Mouse (Mus musculus): ENCODE data around the gene Rusc1. TPM values are rescaled to one million over a fixed set of nuclear protein-coding genes. Genes with fewer than 3 reads are reported as not detected.
A peak's percentile ranks its signal among the peaks of the same experiment; 100 is the strongest.

Rusc1 gene
- 19.8 and 21.5 TPM in 2 replicates for total RNA-seq (2021)
- long read RNA-seq, experiment 1, partial matches to known transcripts, result 16 of 22 reads
- long read RNA-seq, experiment 1, other reads (novel, unspliced or antisense), result 2 of 22 reads
- long read RNA-seq, experiment 2, partial matches to known transcripts, result 11 of 17 reads
- long read RNA-seq, experiment 2, other reads (novel, unspliced or antisense), result 3 of 17 reads

DNA sequence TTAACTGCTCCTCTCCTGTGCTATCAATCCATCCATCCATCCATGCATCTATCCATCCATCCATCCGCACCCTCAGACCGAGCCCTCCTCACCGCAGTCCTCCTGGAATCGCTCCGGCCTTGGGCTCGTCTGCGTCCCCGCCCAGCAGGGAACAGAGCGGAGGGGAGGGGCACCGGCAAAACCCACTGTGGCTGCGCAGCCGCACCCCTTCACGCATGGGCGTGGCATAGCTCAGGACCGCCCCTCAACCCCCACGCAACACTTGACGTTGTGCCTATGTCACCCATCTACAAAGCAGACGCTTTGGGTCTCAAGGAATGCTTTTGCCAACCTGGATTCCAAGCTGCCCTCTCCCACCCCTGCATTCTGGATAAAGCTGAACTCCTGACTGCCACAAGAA, at the start of gene Rusc1:
Gene Rusc1 (minus strand): TSS at position 137 of the 400 bp plus-strand sequence.
- DNase-seq, result peak; percentile 94

DNA sequence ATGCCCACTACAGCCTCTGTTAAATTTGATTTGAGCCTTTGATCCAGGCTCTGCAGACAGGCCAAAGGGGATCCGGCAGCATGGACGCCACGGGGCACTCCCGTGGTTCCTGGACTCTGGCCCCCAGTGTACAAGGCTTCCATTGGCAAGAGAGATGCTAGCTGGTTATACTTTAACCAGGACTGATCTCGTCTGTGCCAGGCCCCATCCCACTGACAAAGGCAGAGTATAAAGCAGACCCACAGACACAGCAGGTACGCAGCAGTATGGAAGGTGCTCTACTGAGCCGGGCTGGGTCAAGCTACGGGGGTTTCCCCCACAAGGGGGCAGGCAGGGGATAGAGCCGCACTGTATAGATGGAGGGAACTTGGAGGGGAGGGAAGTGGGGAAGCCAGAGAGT, 43.3 kb upstream of the Rusc1 start:
- no peak for DNase-seq

DNA sequence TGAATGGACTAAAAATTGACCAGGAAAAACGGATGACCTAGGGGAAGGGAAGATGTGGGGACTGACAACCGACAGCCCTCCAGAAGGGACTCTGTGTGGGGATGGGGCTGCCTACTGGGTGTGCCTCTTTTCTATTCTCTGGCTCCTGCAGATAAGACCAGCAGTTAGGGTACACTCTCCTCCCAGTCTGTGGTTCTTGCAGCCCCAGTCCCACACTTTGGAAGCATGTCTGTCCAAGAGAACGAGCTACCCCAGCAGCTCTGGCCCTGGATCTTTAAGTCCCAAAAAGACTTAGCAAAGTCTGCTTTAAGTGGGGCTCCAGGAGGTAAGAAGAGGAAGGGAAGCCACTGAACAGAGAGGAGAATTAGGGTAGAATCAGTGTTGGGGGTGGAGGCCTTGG, 42.8 kb upstream of the Rusc1 start, which contains the start of gene Pklr:
Gene Pklr (plus strand): TSS at position 185 of the 400 bp plus-strand sequence.
- DNase-seq, result no peak

DNA sequence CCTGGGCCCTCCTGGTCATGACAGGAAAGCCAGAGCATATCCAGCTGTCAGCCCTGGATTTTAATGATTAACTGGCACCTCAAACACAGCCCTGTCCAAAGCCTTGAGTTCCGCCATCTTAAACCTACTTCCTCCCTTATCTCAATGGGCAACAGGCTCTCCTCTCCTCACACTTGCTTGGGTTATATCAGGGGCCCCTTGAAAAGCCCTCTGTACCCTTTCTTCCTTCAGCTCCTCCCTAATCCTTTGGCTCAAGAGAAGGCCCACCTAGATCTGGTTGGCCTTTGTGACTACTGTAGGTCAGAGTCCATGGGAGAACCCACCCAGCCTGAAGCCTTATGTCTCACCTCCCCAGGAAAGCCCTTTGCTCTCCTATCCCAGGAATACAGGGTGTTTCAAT, 40.6 kb upstream of the Rusc1 start:
- no peak for DNase-seq

DNA sequence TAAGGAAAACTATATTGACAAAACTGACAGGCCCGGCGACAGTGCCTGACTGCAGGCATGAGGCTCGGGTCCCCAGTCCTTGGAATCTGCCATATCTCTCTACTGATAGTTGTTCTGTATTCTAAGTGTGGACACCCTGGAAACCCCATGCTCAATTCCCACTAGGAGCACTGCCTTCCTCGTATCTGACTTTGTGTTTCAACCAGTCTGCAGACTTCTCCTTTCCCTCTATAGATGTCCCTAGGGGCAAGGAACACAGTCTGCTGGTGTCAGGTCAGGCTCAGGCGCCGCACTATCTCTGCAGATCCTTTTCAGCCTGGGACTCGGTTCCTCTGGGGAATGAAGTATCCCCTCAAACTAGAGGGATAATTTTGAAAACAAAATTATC, 39.9 kb upstream of the Rusc1 start:
- DNase-seq, result no peak

DNA sequence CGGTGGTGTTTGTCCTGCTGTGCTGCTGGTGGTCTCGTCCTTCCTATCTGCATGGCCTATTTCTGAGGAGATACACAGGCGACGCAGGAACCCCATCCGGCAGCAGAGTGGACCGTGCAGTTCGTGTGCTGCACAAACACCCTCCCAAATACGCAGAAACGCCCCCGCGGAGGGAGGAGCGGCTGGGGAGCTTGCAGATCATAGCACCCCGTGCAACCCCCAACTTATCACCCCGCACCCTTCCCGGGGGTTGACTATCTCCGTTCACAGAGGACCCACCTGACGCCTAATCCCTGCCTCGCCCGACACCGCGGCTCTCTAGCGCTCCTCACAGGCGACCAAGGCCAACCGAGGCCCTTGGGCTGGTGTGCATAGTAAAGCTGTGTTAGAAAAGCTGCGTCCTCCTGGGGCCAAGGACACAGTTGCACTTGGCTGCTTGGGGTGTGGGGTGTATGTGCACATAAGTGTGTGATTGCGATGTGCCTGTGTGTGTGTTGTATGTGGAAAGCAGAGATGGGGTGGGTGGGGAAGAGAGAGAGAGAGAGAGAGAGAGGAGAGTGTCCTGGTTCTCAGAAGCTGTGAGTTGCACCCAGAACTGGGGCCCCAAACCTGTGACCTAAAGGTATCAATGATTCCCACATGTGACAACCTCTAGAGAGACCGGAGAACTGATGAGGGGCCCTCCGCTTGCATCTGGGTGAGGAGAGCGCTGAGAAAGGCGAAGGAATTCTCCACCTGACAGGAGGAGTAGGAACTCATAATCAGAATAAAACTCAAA, 39.4 kb upstream of the Rusc1 start:
- peak; percentile 72 for DNase-seq

DNA sequence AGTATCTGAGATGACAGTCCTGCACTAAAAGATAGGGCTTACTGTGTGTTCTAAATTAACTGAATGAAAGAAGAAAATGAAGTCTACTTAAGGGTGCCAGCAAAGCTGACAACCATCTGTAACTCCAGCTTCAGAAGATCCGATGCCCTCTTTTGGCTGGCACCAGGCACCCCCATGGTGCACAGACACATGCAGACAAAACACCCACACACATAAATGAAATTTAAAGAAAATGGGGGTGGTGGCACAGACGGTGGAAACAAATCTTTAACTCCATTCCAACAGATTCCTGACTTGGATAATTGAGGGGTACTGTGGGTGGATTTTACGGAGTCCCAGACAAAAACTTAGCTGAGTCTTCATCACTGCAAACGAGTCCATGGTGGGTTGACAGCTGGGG, 38.7 kb upstream of the Rusc1 start:
- no peak for DNase-seq

DNA sequence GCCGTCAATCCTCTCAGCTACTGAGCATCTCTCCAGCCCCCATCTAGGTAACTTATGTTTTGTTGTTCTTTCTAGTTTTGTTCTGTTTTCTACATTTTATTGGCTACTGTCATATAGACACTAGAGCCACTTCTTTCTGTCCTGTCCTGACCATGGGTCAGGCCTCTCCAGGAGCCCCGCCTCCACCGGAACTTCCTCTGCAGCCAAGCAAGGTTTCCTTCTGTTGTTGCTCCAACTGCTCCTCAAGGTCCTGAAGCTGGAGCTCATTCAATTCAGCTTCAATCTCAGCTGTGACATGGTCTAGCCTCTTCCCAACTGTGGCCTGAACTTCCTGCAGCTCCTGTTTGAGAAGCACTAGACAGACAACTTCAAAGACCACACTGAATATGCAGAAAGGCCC, 36.8 kb upstream of the Rusc1 start:
- DNase-seq, result peak; percentile 60

DNA sequence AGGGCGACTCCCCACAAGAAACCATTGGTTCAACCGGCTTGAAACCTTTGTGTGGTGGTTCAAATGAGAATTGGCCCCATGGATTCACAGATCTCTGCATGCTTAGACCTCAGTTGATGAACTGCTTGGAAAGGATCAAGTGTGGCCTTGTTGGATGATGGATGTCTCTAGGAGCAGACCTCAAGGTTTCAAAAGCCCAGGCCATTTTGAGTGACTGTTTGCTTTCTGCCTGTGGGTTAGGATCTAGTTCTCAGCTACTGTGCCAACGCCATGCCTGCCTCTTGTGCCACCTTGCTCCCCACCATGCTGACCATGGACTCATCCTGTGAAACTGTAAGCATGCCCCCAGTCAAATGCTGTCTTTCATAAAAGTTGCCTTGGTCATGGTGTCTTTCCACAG, 32.9 kb upstream of the Rusc1 start:
- peak; percentile 43 for DNase-seq

DNA sequence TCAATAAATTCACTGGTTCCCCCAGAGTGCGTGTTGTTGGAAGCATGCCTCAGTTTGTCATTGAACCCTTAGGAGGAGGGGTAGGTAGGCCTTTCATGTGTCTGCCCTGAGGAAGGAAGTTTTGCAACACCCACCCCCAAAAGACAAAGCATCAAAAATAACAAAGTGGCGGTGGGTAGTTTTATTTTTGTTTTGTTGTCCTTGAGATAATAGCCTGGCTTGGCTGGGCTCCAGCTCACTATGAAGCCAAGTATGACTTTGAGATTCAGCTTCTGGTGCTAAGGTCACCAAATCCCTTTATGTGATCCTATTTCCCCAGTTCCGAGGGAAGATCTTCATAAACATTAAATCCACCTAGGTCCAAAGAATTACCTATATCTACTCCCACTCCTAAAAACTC, 31.1 kb upstream of the Rusc1 start:
- DNase-seq, result peak; percentile 68

DNA sequence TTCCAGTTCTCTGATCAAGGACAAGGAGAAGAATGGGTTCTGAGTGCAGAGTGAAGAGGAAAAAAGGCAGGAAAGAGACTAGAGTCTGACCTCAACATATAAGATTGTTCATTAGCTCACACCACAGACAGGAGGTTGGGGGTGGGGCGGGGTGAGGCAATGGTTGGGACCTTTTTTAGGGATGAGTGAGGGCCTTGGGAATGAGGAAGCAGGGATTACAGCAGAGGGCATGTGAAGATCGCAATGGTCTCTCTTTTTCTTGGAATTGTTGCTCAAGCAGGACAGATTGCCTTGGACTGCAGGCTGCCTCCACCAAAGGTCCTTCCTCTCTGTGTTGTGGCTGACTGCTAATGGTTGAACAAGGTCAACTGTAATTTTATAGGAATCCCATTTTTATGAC, 30.2 kb upstream of the Rusc1 start:
- DNase-seq, result peak; percentile 73

DNA sequence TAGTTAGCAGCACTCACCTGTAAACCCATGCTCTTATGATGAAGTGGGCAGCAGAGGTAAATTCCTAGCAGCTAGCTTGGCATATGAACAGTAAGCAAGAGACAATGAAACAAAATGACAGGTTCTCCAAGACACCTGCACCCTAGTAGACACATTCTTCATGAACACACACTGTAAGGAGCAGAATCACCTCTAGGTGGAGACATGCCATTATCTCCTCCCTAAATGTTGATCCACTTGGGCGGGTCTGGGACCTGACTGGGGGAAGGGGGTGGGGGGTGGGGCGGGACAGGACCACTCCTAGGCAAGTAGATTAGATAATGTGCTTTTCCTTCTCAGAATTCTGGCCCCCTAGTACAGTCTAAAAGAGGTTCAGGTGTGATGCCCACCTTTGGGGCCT, 22.4 kb upstream of the Rusc1 start:
- DNase-seq, result peak; percentile 46

DNA sequence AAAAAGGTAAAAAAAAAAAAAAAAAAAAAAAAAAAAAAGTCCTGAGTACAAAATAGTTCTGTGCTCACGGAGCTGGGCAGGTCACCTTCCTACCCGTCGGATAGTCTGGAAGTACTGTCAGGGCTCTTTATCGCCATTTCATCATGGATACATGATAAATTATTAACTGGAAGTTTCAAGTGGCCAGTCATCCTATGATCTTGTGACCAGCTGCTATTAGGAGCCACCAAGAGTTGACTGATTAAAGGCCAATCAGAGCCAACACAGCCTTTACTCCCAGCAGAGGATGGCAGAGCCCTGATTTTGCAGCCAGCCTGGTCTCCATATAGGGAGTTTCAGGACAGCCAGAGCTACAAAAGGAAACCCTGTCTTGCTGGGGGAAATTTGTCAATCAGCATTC, 19.9 kb upstream of the Rusc1 start:
- no peak for DNase-seq

DNA sequence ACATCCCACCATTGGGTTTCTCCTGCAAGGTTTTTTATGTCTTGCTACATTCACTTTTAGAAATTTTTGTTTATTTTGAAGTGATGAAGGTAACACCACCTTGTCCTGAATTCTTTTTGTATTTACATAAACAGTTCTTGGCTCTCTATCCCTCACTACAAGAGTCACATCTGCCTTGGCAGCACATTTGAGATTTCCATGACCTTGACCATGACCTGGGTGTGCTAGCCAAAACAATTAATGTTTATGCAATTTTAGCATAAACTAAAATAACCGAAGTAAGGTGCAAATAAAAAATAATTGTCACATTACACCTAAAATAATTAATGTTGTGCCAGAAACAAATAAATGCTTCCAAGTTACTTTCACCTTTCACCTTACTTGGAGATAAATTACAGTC, 15.0 kb upstream of the Rusc1 start:
- DNase-seq, result peak; percentile 39

DNA sequence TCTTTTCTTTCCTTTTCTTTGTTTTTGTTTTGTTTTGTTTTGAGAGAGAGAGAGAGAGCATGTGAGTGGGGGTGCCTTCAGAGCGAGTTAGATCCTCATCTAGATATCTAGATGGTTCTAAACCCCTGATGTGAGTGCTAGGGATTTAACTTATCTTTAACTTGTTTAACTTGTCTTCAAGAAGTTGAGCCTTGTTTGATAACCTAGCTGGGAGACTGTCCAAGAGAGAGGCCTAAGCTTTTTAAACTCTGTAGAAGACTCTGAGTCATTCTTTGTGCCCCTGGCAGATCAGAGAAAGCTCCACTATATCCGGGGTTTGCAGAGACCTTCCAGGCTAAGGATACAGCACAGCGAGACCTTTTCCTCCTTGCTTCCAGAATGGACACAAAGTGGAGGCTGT, 14.4 kb upstream of the Rusc1 start:
- DNase-seq, result no peak

DNA sequence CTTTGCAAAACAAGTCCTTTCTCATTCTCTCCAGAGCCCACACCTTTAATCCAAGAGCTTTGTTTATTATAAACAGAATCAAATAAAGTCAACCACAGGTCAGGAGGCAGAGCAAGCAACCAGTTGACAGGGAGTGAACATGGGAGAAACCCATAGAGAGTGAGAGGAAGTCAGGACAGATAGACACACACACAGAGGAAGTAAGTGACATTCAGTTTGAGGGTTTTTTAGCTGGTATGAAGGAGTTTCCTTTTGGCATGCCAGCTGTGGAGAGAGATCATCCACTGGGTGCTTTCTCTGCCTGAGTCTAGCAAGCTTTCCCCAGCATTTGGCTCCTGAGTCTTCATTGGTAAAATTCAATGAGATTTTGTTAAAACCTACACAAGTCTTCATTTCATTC, 13.8 kb upstream of the Rusc1 start:
- DNase-seq, result no peak

DNA sequence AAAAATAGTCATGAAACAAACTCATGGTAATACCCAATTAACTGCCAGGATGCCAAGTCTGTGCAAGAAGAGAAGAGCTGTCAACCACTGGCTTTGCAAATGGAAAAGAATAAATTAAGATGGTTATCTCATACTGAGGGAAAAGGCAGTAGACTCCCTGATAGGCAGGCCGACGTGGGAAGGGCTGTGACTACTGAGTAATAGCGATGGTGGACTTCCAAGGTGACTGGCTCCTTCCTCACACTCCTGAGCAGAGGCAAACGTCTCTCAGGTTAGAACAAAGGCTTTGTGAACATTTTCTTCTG, 10.1 kb upstream of the Rusc1 start:
- DNase-seq, result no peak

DNA sequence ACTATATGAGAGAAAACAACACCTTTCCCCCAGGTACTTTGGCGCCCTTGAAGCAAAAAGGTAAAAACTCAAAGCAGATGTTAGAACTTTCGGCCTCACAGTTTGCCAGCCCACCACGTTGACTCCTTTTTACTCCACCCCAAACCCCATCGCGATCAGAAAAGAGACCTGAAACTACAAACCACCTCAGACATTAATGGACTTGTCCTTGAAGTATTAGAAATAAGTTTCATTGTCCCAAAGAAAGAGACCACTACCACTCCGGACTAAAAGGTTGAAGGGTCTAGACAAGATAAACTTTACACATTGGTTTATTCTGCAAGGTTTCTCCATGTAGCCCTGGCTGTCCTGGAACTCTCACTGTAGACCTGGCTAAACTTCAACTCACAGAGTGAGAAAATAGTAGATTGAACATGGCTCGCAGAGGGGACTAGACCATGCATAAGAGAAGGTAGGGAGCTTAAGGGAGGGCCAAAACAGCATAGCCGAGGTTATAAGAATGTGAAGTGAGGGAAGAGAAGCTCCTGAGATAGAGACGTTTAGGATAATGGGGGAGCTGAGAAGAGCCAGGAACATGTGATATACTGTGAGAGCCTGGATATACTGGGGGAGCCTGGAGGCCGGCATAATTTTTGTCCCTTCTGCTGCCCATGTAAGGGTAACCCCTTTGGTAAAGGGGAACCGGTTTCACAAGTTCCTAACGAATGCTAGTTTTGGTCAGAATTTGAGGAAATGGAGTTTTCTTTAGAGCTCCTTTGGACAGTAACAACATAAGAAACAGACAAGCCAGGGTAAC, 9.6 kb upstream of the Rusc1 start:
- no peak for DNase-seq

DNA sequence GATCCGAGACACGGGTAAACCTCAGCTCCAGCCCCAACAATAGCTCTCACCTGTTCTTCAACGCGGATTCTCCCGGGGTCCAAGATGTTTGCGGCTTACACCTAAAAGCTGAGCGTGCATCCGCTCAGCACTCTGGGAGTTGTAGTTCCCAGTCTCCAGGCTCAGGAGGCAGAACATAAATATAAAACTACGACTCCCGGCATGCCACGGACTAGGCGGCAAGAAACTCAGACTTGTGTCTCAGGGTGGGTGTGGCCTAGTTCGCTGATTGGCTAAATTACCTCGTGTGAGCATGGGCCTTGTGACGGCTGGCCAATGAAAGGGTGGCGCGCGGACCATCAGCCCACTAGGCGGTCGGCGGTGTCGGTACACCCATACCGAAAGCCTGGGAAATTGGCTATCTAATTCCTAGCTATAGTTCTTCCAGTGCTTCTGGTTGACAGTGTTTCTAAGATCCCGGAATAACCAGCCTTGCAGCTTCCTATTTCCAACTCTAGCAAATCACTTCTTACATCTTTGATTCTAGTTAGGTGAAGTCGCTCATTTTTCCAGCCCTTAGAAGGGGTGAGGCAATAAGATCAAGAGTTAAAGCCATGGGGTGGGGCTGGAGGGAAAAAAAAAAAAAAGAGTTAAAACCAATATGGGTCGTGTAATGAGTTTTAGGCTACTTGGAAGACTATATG, 8.8 kb upstream of the Rusc1 start, which contains the start of gene Fdps:
Gene Fdps (minus strand): TSS at position 148 of the 683 bp plus-strand sequence.
- peak; percentile 96 for DNase-seq

DNA sequence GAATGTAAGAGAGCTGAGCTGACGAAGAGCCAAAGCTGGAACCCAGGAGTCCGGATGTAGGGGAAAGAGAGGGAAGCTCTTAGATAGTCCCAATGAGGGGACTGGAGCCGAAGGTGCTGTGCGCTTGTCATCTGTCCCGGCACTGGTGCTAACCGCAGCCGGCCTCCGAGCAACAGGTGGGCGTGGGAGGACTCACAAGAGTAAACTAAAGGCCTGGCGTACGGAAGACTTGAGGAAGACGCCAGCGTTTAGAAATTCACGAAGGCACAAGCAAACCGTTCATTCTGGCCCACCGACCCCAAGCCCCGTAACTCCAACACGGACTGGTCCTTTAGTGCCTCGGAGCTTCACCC, 8.3 kb upstream of the Rusc1 start:
- no peak for DNase-seq

DNA sequence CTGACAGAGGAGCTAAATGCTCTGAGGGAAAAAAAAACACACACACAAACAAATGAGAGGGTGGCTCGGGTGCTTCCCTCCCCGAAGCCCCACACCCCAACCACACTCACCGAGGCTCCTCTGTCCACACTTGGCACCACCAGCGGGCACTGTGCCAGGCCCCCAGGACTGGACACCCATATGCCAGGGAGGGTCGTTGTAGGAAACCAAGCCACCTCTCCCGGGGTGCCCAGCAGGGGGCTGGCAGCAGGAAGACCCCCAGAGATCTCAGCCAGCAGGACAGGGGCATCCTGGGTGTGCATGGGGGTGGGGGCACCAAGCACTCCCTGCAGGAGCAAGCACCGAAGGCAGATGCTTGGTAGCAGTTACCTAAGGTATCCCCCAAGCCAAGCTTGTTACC, 7.7 kb upstream of the Rusc1 start, which contains the start of gene Gm43738:
Gene Gm43738 (minus strand): TSS at position 289 of the 400 bp plus-strand sequence.
- no peak for DNase-seq

DNA sequence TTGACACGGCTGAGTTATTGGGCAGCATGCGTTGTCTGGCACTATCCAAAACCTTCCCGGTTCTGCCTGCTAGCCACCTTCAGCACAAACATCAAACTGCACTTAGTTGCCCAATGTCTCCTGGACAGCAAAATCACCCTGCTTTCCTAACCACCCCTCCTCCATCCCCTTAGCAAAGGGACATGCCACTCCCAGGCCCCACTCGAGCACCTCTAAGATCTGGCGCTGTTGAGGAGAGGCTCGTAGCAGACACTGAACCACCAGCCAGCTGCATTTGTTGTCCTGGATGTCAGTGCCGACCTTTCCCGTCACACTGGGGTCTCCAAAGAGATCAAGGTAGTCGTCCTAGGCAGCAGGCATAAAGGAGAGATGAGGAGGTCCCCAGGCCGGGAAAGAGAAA, 910 bp upstream of the Rusc1 start:
- no peak for DNase-seq

Measured in adrenal gland, postnatal 14 days (tissue).